Mouse (Mus musculus): ENCODE data around the gene Gjb2.
A peak's percentile ranks its signal among the peaks of the same experiment; 100 is the strongest.

Gene Gjb2

DNA sequence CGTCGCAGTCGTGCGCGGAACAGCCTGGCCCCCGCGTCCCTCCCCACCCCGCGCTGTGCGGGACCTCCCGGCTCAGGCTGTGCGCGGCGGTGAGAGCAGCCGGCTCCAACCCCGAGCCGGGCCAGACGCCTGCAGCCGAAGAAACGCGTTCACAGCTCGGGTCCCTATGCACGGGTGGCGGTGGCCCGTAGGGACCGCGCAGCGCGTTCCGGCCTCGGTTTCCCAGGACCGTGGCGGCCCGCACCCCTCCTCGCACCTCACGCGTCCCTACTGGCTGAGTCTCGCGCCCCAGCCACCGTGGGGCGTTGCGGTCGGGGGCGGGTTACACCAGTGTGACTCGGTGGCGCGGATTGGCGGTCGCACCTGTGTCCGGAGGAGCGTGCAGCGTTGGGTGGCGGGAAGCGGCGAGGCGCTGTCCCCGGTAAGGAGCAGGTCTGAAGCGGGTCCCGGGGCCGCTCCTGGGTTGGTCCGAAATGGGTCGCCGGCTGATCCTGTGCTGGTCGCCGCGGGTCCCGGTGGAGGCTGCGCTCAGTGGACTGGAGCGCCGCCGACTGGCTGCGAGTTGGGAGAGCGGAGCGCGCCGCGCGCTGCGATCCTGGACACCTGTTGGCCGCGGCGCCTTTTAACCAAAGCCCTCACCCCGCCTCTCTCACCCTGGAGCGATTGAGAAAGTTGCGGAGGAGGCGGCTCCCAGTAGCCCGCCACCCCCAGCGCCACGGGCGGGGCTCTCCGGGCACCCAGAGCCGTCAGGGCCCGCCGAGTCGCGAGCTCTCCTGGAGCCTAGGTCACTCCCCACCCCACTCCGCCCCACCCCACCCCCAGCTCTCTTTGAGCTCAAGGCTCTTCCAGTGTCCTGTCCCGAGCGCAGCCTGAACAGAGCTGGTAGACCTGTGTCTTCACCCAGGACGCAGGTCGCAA lies at the start of gene Gjb2:
Gene Gjb2 (minus strand): TSS at position 597 of the 918 bp plus-strand sequence.
- DNase-seq (ENCODE audit: low spot score in 2 of 2) = no peak

DNA sequence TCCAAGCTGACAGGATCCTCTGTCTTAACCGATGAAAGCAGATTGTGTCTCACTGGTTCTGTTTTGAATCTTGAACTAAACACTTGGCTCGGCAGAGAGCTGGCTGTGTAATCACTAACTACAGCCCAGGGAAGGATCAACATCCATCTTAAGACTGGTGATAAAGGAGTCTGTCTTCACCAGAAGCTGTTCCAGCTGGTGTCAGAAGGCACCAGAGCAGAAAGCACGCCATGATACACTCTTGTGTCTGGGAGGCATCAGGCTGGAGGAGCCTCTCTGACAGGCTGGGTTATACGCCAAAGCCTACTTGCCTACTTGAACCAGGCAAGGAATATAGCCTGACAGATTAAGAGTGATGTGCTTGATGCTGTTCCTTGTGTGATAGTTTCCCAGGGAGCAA lies 41.2 kb upstream of the Gjb2 start:
- DNase-seq (ENCODE audit: low spot score in 2 of 2) = no peak

DNA sequence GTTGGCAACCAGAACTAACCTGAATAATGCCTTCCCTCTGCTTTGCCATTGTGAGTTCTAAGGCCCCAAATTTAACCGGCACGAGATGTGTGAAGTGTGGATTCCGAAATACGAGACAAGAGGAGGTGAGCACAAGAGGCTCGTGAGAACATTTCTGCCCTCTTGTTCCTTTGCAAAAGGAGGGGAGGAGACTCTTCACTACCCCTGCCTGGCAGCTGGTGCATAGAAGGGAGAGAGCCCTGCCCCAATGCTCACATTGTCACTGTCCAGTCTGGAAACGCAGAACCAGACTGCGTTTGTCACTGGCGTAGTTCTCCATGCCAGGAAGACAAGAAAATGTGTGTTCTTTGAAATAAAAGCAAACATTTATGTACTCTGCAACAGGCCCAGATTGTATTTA lies 30.8 kb upstream of the Gjb2 start:
- DNase-seq (ENCODE audit: low spot score in 2 of 2) = no peak

DNA sequence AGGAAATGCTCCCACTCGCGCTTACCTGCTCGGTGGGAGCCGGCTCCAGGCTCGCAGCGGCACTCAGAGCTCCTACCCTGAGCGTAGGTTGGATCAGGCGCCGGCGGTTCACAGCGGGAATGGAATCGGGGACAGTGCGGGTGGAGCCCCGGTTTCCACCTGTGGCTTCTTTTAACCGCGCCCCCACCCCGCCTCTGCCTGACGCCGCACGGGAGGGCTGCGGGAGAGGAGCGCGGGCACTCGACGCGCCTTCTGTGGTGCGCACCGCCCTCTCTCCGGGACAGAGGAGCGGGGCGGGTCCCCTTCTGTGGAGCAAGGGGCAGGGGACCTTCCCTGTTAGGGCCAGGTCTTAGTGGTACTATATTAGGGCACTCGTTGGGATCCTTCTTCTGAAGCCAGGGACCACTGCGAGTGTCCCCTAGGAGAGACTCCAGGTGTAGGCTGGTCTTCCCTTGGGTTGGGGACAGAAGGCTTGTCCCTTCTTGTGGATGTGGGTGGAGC lies 28.7 kb upstream of the Gjb2 start, which contains the start of gene Gjb6:
Gene Gjb6 (minus strand): TSS at position 451 of the 501 bp plus-strand sequence.
- DNase-seq (ENCODE audit: low spot score in 2 of 2) = no peak

DNA sequence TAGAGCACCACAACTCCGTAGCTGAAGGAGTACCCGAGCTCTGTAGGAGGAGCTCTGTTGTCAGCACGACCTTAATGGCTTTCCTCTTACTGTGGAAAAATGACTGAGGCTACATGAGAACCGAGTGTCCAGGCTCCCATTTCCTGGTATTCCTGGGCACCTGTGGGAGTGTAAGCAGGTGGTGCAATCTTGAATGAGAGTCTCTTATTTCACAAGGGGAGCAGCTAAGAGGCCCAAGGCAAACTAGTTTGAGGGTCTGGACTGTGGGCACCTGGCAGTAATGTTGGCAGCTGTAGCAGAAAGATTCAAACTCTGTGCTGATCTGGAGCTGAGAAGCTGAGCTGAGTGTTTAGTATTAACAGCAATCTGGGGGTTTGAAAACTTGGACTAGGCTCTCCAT lies 22.9 kb upstream of the Gjb2 start:
- no peak for DNase-seq (ENCODE audit: low spot score in 2 of 2)

DNA sequence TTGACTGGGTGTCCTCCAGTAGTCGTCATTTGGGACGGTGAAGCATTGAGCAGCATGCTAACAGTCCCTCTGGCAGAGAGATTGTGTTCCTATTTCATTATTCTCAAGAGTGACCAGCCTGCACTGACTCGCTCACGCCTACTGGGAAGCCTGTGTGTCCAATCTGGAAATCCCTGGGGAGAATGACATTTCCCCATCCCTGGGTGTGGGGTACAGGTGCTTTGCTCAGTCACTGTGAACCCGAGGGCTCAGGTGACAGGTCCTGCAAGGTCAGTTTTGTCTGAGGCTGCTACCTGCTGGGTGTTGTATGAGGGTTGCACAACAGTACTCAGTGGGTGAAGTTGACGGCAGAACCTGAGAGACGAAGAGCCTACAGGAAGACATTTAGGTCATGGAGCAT lies 17.8 kb upstream of the Gjb2 start:
- DNase-seq (ENCODE audit: low spot score in 2 of 2) = no peak

DNA sequence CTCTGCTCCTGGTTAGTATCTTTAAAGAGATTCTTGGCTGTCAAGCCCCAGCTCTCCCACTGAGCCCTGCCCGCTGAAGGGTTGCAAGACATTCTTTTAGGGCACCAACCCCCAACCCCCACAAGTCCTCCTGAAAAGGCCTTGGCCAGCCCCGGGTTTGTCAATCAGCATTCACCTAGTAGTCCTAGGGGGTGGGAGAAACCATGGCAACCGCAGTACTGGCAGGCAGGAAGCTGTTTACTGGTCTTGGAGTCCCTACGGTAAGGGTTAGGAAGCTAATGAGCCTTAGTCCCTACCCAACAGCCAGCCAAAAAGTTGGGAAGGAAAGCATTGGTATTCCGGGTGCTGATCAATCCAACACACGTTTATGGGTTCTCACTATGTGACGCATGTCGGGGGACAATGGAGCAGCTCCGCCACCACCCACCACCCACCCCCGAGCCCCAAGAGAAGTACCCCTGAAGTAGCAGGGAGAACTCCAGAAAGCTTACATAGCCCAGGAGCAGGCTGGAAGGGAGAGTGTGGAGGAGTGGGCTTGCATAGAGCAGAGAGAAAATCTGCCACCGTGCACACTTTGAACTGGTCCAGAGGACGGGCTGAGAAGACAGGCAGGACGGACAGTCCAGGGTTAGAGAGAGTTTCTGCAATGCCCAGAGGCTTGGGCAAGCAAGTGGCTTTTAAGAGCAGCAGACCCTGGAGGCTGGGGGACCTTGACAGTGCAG lies 11.5 kb upstream of the Gjb2 start, which contains the start of gene Gm4491:
Gene Gm4491 (minus strand): TSS at position 61 of the 722 bp plus-strand sequence.
- DNase-seq (ENCODE audit: low spot score in 2 of 2) = no peak

DNA sequence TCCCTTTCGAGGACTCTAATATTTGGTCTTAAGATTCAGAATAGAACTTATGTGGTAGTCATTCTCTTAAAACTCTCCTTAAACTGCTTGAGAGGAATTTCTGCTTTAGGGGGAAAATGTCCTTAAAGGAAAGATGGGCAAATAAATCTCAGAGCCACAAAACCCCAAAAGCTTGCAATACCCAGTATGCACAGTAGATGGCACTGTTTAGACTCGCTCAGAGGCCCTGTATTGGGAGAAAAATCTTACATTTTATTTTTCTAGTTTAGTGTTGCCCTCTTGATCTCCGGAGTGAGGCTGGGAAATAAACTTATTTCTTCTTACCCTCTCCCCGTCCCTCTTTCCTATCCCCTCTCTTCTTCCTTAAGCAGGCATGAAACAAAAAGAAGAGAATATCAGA lies 4.7 kb upstream of the Gjb2 start:
- no peak for DNase-seq (ENCODE audit: low spot score in 2 of 2)

DNA sequence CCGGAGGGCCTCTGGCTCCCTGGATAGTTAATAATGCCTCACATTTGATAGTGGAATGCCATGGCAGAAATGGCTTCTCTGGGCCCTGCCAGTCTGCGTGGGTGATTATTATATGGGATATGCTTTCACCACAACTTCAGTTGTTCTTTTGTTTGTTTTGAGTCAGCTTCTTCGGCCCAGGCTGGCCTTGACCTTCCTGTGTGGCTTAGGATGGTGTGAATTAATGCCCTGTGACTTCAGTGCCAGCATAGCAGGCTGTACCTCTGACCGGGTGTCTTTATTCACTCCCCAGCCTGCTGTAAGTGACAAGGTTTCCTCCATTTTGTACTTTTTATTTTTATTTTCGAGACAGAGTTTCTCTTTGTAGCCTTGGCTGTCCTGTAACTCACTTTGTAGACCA lies 3.4 kb upstream of the Gjb2 start:
- no peak for DNase-seq (ENCODE audit: low spot score in 2 of 2)

DNA sequence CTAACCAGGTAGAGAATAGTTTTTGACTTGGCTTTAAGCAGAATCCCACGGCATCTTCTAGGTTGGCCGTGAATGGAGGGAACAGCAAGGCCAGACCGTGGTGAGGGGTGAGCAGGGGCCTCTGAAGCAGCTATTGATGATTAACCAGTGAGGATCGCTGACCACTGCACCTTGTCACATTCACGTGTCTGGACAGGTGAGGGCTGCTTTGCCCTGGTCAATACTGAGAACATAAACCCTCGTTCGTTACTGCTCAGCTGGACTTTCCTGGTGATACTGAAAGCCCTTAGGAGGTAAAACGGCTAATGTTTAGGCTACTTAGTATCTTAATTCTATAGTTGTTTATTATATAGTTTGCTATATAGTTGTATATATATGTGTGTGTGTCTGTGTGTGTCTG lies 2.6 kb upstream of the Gjb2 start:
- DNase-seq (ENCODE audit: low spot score in 2 of 2) = no peak

DNA sequence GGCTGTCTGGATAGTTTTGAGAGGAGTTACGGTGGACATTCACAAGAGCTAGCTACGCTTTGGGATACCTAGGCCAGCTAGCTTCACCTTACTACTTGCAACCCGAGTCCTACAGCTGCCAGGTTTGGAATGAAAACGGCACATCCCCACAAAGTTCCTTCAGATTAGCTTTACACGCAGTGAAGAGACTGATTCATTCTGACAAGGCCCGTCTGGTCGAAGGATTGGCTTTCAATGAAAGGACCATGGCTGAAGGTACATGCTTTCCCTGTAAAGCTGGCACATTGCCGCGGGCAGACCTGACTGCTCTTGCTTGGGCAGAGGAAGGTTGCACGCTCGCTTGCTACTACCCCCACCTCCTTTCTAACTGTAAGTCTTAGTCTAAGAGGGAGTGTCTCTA lies 1.2 kb upstream of the Gjb2 start:
- no peak for DNase-seq (ENCODE audit: low spot score in 2 of 2)

DNA sequence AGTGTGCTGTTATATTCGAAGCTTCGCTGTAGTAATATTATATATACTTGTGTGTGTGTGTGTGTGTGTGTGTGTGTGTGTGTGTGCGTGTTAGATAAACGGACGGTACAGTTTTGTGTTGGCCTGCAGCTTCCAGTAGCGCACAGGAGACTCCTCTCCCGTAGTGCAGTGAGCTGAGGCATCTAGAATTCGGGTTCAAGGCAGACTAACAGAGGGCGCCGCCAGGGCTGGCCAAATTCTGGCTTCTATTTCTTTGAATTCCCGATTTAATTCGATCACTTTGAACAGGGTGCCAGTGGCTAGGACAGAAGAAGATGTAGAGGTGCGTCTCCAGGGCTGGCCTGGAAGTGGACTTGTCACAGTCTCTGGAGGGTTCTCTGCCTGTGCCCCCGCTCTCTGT lies 609 bp upstream of the Gjb2 start:
- DNase-seq (ENCODE audit: low spot score in 2 of 2) = no peak

DNA sequence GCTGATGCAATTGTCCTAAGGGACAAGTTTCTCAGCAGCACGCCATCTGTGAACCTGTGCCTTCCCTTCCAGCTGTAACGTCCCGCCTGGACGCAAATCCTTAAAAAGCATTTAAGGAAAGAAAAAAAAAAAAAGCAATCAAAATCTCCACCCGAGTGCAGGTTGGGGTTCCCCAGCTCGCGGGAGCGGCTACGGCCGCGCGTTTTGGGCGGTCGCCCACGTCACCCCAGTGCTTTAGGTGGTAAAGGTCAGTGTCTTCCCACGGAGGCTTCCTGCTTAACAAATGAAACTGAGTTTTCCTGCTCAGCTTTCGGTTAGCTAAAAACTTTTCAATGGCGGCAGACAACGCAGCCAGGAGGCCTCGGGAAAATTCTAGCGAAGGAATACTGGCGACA lies 794 bp downstream of the Gjb2 start:
- no peak for DNase-seq (ENCODE audit: low spot score in 2 of 2)

DNA sequence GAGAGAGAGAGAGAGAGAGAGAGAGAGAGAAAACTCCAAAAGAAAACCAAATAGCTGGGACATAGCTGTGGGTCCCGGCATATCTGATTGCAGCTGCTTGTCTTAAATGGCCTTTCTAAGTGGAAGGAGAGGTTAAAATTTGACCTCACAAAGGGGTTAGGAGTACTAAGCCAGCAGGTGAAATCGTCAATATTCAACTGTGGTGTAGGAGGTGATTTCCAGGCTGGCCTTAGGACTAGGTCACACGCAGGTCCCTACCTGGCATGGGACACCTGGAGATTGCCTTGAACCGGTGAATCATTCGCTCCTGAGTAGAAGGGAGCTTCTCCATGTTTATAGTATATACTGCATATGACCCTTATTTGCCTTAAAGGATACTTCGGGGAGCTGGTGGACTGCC lies 1.4 kb downstream of the Gjb2 start:
- DNase-seq (ENCODE audit: low spot score in 2 of 2) = no peak

DNA sequence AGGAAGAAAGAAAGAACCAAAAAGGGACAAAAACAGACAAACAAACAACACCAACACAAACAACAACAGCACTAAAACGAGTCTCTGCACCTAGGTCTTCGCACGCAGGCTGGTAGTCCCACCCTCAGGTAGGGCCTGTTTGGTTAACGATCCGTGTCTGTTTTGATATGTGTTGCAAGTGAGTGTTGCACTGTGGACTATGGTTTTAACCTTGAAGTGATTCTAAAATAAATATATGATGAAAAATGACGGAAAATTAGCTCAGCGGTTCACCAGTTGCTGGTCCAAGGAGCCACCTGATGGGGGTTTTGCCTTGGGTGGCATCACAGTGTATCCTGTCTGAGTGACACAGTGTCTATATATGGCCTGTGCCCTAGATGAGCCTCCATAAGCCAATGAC lies 2.9 kb downstream of the Gjb2 start:
- DNase-seq (ENCODE audit: low spot score in 2 of 2) = no peak

DNA sequence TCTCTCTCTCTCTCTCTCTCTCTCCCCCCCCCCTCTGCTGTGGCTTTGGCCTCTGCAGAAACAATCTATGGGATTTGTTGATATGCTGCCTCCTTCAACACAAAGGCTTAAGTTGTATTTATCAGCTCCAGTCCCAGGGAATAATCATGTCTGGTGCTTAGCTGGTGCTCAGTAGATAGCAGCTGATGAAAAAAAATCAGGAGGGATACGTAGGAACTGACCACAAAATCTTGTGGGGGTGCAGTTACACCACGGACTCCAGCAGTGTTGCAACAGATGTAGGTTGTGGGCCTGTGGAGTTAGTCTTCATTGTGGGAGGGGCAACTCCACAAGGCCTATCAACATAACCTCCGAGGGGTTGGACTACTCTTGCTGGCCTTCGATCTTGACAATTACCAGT lies 8.6 kb downstream of the Gjb2 start:
- no peak for DNase-seq (ENCODE audit: low spot score in 2 of 2)

DNA sequence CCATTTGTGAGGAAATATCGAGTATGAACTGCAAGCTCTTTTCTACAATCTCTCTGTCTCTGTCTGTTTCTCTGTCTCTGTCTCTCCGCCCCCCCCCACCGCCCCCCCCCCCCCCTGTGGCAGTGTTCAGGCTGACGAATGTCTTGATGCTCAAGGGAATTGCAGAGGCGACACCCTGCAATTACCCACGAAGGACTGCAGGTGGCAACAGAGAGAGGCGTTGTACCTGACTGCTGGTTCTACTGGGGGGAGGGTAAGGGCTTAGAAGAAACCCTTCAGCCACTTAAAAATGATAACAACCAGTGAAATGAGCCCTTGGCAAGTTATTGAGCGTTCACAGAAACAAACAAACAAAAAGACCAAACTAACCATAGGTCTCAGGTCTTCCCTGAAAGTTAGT lies 11.5 kb downstream of the Gjb2 start:
- peak in 1 of 2 experiments; percentile 15 for DNase-seq (ENCODE audit: low spot score in 2 of 2)

DNA sequence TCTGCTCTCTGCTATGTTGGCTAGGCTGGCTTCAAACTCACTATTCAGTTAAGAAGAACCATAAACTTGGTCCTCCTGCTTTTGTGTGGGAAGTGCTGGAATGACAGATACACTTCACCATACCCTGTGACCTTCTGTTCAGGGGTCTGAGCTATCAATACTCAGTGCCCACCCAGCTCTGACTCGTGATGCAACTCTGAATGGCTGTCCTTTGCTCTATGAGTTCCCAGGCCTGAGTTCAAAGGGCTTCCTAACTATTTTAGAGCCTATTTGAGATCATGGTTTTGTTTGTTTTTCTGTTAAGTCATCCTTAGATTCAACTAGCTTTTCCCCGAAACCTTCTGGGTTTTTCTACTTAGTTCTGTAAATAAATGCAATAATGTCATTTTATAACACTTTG lies 14.5 kb downstream of the Gjb2 start:
- DNase-seq (ENCODE audit: low spot score in 2 of 2) = no peak

DNA sequence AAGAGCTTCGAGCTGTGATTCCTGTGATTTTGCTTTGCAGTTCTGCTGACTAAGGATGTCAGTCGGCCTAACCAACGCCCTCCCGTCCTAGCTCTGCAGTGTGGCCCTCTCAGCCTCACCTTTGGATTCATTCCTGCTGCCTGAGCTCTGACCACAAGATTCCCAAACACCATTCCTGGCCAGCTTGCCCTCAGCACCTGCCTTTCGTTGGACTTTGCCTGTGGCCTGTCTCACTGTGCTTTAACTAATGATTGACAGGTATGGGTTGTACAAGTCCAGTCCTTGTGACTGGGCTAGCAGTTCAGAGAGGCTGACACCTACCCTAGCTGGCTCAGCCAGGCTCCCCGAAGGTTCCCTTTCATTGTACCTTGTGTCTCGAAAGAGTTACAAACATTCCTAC lies 15.4 kb downstream of the Gjb2 start:
- no peak for DNase-seq (ENCODE audit: low spot score in 2 of 2)

DNA sequence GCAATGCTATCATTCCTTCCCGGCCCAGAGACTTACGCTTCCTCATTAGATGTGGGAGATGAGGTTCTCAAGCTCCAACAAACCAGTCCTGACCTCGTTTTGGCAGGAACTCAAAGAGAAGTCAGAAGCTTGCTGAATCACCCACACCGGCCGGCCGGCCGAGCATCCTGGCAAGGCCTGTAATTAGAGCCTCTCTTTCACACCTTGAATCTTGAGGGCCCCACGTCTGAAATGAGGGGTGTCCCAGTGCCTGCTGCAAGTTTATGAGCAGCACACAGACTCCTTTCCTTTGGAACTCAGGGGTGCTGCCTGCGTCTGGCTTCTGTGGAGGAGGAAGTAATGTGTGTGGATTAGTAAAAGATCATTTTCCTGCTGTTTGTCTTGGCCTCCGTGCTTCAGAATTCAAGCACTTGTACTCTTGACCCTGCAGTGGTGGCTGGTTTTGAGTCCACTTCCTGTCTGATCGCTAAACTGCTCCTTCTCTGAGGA lies 20.3 kb downstream of the Gjb2 start:
- DNase-seq (ENCODE audit: low spot score in 2 of 2) = no peak

DNA sequence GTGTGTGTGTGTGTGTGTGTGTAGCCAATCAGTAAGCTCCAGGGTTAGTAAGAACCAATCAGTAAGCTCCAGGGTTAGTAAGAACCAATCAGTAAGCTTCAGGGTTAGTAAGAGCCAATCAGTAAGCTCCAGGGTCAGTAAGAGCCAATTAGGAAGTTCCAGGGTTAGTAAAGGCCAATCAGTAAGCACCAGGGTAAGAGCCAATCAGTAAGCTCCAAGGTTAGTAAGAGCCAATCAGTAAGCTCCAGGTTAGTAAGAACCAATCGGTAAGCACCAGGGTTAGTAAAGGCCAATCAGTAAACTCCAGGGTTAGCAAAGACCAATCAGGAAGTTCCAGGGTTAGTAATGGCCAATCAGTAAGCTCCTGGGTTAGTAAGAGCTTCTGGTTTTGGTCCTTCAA lies 21.6 kb downstream of the Gjb2 start:
- DNase-seq (ENCODE audit: low spot score in 2 of 2) = no peak

DNA sequence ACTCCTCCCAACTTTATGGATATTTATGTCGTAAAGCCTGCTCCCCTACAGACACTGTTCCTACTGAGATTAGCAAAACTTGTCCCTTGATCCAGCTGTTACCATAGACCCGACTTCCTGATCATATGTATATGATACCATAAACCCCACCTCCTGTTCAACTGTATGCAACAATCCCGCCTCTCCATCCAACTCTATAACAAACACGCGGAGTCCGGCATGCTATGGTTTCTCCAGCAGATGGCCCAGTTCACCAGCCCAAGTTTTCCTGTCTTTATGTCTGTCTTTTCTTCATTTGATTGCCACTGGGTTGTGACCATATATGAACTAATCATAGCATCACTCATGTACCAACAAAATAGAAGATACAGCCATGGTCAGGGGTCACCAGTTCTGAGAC lies 29.0 kb downstream of the Gjb2 start:
- no peak for DNase-seq (ENCODE audit: low spot score in 2 of 2)

DNA sequence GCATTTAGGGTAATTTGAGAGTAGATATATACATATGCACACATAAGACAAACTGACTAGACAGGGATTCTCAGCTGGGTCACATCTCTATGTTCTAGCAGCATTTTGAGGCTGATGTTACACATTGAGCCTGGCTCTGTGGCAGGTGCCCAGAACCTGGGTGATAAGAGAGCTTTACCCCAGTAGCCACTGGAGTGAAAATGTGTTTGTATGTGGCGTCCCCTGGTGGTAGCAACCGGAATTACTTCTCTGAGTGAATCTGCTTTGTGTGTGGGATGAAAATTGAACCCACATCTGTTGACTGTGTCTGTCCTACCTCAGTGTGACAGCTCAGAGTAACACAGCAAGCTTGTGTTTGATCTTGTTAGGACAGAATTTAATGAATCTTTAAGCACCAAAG lies 34.6 kb downstream of the Gjb2 start:
- DNase-seq (ENCODE audit: low spot score in 2 of 2) = peak in 1 of 2 experiments; percentile 32
